Mouse (Mus musculus) limb, embryonic 10.5 days (tissue): ENCODE measurements at regions not wholly inside any gene's neighbourhood (a gene's known extent, or its start where the extent isn't known, plus 50 kb on each side); places are given as distances from the start of the nearest gene placed in this dataset.
A peak's percentile ranks its signal among the peaks of the same experiment; 100 is the strongest.

Experiments
- DNase-seq: peaks from one replicate; pipeline ENCODE4 v3.0.0-alpha.2; 2017; ENCODE audit warnings: low spot score
- H3K27ac ChIP-seq: fragments of 300-500 bp; sonication (generic); 2 replicates; pipeline ENCODE4 v1.5.1; 2016; ENCODE audit warnings: mild to moderate bottlenecking
- H3K27me3 ChIP-seq: fragments of 300-500 bp; sonication (generic); 2 replicates; pipeline ENCODE4 v1.6.1; 2016; ENCODE audit warnings: low read depth, mild to moderate bottlenecking; ENCODE audit not compliant: poor library complexity, severe bottlenecking
- H3K36me3 ChIP-seq: fragments of 300-500 bp; sonication (generic); 2 replicates; pipeline ENCODE4 v1.6.1; 2016; ENCODE audit warnings: mild to moderate bottlenecking, moderate library complexity
- H3K4me1 ChIP-seq: fragments of 300-500 bp; sonication (generic); 2 replicates; pipeline ENCODE4 v1.6.1; 2016
- H3K4me3 ChIP-seq: fragments of 300-500 bp; sonication (generic); 2 replicates; pipeline ENCODE4 v1.5.1; 2016; ENCODE audit warnings: mild to moderate bottlenecking, moderate library complexity
- H3K9me3 ChIP-seq: fragments of 300-500 bp; sonication (generic); replicated peaks from 2 replicates; pipeline ENCODE4 v1.6.1; 2016; ENCODE audit warnings: mild to moderate bottlenecking
- WGBS: fragments of 180-500 bp; shearing (Covaris S2); methylation state at CpG from one replicate; pipeline ENCODE4 v1.1.7; 2016; 5-methylcytosine and 5-hydroxymethylcytosine counted together

GRCm38 (mm10) chr11:63367756-63368265 is 239.0 kb downstream of the Pmp22 start:
- Histone ChIP-seq H3K27ac (no peak overlapping the region), H3K27me3 (no peaks in the 10 kb centered on the region), H3K4me1 (0 out of 2 replicates have a peak, but pooled peaks cover 3% of the 10 kb centered on the region), H3K9me3 (no peaks in the 10 kb centered on the region), H3K4me3 (no peak overlapping the region), H3K36me3 (no peaks in the 10 kb centered on the region)
- DNase-seq = no peak
- 89% methylated on average over 6 of the region's 6 CpGs for WGBS

GRCm38 (mm10) chr11:63369475-63369874 is 240.7 kb downstream of the Pmp22 start:
- H3K27me3 ChIP-seq = no peaks in the 10 kb centered on the region
- H3K9me3 ChIP-seq = no peaks in the 10 kb centered on the region
- 0 out of 2 replicates have a peak, but pooled peaks cover 3% of the 10 kb centered on the region for H3K4me1 ChIP-seq
- no peak for DNase-seq
- no peak overlapping the region for H3K4me3 ChIP-seq
- H3K36me3 ChIP-seq = no peaks in the 10 kb centered on the region
- no peak overlapping the region for H3K27ac ChIP-seq
- WGBS = 92% methylated on average over 2 of the region's 2 CpGs

DNA sequence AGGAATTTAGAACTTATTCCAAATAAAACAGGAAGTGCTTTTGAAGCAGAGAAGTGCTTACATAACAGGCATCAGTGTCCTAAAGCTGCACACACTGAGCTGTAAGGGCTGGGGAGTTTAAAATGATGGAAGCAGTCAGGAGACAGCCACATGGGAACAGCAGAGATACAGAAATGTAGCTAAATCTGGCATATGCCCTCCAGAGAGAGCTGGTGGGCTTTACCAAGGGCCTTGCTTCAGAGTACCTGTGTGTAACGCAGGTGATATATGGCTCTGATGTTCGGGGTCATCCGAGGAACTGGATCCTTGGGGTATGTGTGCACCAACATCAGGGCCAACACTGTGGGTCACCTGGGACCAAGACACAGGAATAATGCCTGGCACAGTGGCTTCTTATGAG is 247.5 kb downstream of the Pmp22 start:
- no peak for DNase-seq
- Histone ChIP-seq H3K9me3 (no peaks in the 10 kb centered on the region), H3K4me1 (peaks cover 12% of the 10 kb centered on the region), H3K36me3 (no peaks in the 10 kb centered on the region), H3K4me3 (no peak overlapping the region), H3K27me3 (no peaks in the 10 kb centered on the region), H3K27ac (no peak overlapping the region)
- WGBS = 98% methylated on average over 3 of the region's 3 CpGs

DNA sequence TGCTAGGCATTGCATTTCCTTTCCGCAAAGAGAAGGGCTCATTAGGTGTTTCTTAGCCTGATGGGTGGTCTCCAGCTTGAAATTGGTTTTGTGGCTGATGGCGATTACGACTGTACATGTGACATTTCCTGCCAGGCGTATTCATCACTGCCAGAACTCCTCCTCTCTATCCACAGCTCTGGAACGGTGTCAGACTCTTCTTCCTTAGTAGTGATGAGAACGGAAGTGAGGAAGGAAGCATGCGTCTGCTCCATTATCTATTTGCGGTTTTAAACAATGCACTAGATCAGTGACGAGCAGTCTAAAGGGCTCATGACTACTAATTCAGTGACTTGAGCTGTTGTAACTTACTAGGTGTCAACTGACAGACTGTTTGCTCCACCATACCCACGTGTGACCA is 248.2 kb downstream of the Pmp22 start:
- Histone ChIP-seq H3K9me3 (no peaks in the 10 kb centered on the region), H3K4me1 (peaks cover 12% of the 10 kb centered on the region), H3K36me3 (no peaks in the 10 kb centered on the region), H3K4me3 (no peak overlapping the region), H3K27me3 (no peaks in the 10 kb centered on the region), H3K27ac (no peak overlapping the region)
- DNase-seq = no peak
- 75% methylated on average over 10 of the region's 10 CpGs for WGBS

DNA sequence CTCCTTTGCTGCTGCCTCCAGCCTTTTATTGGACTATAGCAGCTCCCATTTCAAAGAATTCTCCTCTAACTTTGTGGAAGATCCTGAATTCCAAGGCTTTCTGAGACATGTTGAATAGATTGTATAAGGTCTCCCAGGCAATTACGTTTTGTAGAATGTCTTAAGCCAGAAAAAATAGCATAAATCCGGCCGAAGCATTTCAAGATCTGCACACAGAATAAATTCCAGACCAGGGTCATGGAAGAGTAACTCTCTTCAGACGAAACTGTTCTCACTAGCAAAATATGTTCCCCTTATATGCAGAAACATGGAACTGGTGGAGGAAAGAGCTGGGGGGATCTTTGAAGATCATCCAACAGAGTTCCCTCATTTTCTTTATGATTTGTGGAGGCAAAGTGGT is 259.5 kb downstream of the Pmp22 start:
- DNase-seq = no peak
- H3K27me3 ChIP-seq = peaks cover 8% of the 10 kb centered on the region; the same call in 1 of the 2 replicates
- no peaks in the 10 kb centered on the region for H3K9me3 ChIP-seq
- H3K4me3 ChIP-seq = no peak overlapping the region
- H3K27ac ChIP-seq = no peak overlapping the region
- 91% methylated on average over 4 of the region's 4 CpGs for WGBS
- no peaks in the 10 kb centered on the region for H3K4me1 ChIP-seq
- no peaks in the 10 kb centered on the region for H3K36me3 ChIP-seq

GRCm38 (mm10) chr11:63391478-63391877 is 262.7 kb downstream of the Pmp22 start:
- DNase-seq = no peak
- Histone ChIP-seq H3K4me1 (no peaks in the 10 kb centered on the region), H3K36me3 (no peaks in the 10 kb centered on the region), H3K27me3 (0 out of 2 replicates have a peak, but pooled peaks cover 12% of the 10 kb centered on the region), H3K4me3 (no peak overlapping the region), H3K9me3 (no peaks in the 10 kb centered on the region), H3K27ac (no peak overlapping the region)
- 64% methylated on average over 3 of the region's 3 CpGs for WGBS

GRCm38 (mm10) chr11:63392378-63392777 is 263.6 kb downstream of the Pmp22 start:
- H3K36me3 ChIP-seq = no peaks in the 10 kb centered on the region
- DNase-seq = no peak
- no peak overlapping the region for H3K27ac ChIP-seq
- no peak overlapping the region for H3K4me3 ChIP-seq
- no peaks in the 10 kb centered on the region for H3K9me3 ChIP-seq
- no peaks in the 10 kb centered on the region for H3K4me1 ChIP-seq
- peaks cover 12% of the 10 kb centered on the region; the same call in 1 of the 2 replicates for H3K27me3 ChIP-seq
- WGBS = 68% methylated on average over 3 of the region's 3 CpGs

DNA sequence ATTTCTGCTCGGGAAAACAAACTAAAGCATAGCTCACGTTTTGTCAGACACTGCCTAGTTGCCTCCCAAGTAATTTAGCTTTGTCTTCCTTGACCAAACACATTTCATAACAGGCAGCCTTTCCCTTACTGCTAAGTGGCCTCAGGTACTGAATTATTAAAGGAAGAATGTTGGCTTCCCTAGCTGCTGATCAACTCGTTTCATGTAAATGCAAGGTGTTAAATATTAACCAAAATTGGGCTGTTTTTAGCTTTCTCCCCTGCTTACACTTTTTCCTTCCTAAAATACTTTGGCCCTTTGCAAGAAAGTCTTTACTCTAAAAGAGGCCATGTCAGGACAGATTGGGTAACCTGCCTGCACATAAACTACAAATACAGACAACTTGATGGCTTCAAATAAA is 265.4 kb downstream of the Pmp22 start:
- H3K4me3 ChIP-seq = no peak overlapping the region
- H3K9me3 ChIP-seq = no peaks in the 10 kb centered on the region
- DNase-seq = no peak
- H3K27me3 ChIP-seq = peaks cover 12% of the 10 kb centered on the region; the same call in 1 of the 2 replicates
- no peaks in the 10 kb centered on the region for H3K4me1 ChIP-seq
- no peak overlapping the region for H3K27ac ChIP-seq
- H3K36me3 ChIP-seq = no peaks in the 10 kb centered on the region
- 86% methylated on average over 3 of the region's 3 CpGs for WGBS

DNA sequence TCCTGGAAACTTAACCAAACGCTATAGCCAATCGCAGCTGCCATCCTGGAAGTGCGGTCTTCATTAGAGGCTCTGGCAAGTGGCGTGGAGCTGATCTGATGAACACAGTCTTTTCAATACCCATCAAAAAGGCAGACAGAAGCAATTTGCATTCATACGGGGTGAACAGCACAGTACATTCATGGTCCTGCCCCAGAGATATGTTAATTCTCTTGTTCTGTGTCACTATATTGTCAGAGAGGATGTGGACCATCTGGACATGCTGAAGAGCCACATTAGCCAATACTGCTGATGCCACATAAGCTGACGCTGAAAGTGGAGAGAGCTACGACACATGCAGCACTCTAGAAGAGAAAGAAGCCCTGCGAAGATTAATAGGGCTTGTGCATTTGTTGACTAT is 267.6 kb downstream of the Pmp22 start:
- WGBS = 91% methylated on average over 8 of the region's 8 CpGs
- no peak overlapping the region for H3K4me3 ChIP-seq
- no peaks in the 10 kb centered on the region for H3K36me3 ChIP-seq
- DNase-seq = no peak
- H3K27me3 ChIP-seq = peaks cover 12% of the 10 kb centered on the region; the same call in 1 of the 2 replicates
- H3K9me3 ChIP-seq = no peaks in the 10 kb centered on the region
- no peak overlapping the region for H3K27ac ChIP-seq
- H3K4me1 ChIP-seq = no peaks in the 10 kb centered on the region

- WGBS = 75% methylated on average over 5 of the region's 5 CpGs
- peaks cover 14% of the 10 kb centered on the region; the same call in 1 of the 2 replicates for H3K4me1 ChIP-seq
- DNase-seq = no peak
- no peak overlapping the region for H3K27ac ChIP-seq
- H3K36me3 ChIP-seq = no peaks in the 10 kb centered on the region
- H3K4me3 ChIP-seq = no peak overlapping the region
- H3K9me3 ChIP-seq = no peaks in the 10 kb centered on the region
- peaks cover 48% of the 10 kb centered on the region for H3K27me3 ChIP-seq
Measured at GRCm38 (mm10) chr11:63402741-63403140, 274.0 kb downstream of the Pmp22 start.

DNA sequence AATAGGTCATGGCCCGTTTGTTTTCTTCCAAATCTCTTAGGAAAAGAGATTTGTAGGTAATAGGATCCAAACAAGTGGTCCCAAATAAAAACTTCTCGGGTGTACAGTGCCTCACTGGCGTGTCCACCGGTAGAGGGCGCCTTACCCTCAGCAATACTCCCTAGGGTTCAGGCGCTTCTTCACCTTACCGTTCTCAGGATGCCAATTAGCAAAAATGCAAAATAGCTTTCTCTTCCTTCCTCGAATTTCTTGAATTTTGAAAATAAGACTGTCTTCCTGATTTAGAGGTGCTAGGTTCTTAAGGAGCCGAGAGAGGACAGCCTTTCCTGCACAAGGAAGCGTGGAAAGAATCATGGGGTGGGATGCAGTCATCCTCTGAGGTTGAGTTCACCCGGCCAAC is 275.9 kb downstream of the Pmp22 start:
- Histone ChIP-seq H3K27me3 (peaks cover 57% of the 10 kb centered on the region), H3K36me3 (no peaks in the 10 kb centered on the region), H3K4me1 (peaks cover 14% of the 10 kb centered on the region; the same call in 1 of the 2 replicates), H3K9me3 (no peaks in the 10 kb centered on the region), H3K27ac (no peak overlapping the region), H3K4me3 (no peak overlapping the region)
- 18% methylated on average over 11 of the region's 11 CpGs for WGBS
- peak; percentile 85 for DNase-seq

DNA sequence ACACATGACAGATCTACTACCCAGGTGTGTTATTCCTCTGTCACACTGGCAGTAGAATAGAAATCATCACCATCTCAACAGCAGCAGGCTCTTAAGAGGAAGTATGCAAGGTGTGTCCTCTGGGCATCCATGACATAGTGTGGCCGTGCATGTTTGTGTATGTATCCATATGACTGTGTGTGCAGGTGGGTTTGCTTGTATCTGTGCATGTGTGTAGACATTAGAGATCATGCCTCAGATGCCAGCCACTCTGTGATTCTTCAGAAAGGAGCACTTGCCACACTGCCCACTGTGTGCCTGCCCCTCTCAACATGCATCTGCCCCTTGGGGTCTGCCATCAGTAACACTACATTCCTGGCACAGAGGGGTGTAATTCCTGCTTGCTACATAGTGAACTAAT is 280.6 kb downstream of the Pmp22 start:
- H3K27me3 ChIP-seq = peaks cover 66% of the 10 kb centered on the region
- H3K4me3 ChIP-seq = no peak overlapping the region
- no peak overlapping the region for H3K27ac ChIP-seq
- H3K4me1 ChIP-seq = peaks cover 22% of the 10 kb centered on the region
- no peaks in the 10 kb centered on the region for H3K9me3 ChIP-seq
- no peaks in the 10 kb centered on the region for H3K36me3 ChIP-seq
- WGBS = 96% methylated on average over 1 of the region's 1 CpGs
- DNase-seq = no peak

- H3K4me3 ChIP-seq = no peak overlapping the region
- H3K36me3 ChIP-seq = no peaks in the 10 kb centered on the region
- DNase-seq = no peak
- H3K27ac ChIP-seq = no peak overlapping the region
- H3K9me3 ChIP-seq = no peaks in the 10 kb centered on the region
- peaks cover 15% of the 10 kb centered on the region for H3K4me1 ChIP-seq
- peaks cover 56% of the 10 kb centered on the region for H3K27me3 ChIP-seq
- 93% methylated on average over 4 of the region's 4 CpGs for WGBS
Measured at GRCm38 (mm10) chr11:63410921-63411320, 282.1 kb downstream of the Pmp22 start.
